Mouse (Mus musculus) kidney, postnatal 36 days (tissue): ENCODE results near the gene Aacs.

Source experiments
- DNase-seq, 2 experiments: peaks; one replicate each; pipeline ENCODE4 v3.0.0; 2021 to 2022; ENCODE audit warnings: mixed read lengths in 2 of 2

The Aacs gene

DNA sequence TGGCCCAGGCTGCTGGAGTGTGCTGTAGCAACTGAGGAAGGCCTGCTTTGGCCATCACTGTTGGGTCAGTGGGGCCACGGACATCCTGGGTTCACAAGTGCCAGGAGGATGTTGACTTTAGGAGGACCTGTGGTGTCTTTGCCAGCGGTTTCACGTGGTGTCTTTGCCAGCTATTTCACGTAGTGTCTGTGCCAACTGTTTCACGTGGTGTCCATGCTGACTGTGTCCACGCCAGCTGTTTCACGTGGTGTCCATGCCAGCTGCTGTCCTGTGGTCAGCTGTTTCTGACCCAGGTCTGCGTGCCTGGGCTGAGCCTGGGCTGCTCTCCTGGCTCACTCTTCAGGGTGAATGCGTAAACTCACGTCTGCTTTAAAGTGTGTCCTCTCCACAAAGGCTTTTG is 20.0 kb downstream of the Aacs start:
- DNase-seq, result peak; percentile 54 to 80

DNA sequence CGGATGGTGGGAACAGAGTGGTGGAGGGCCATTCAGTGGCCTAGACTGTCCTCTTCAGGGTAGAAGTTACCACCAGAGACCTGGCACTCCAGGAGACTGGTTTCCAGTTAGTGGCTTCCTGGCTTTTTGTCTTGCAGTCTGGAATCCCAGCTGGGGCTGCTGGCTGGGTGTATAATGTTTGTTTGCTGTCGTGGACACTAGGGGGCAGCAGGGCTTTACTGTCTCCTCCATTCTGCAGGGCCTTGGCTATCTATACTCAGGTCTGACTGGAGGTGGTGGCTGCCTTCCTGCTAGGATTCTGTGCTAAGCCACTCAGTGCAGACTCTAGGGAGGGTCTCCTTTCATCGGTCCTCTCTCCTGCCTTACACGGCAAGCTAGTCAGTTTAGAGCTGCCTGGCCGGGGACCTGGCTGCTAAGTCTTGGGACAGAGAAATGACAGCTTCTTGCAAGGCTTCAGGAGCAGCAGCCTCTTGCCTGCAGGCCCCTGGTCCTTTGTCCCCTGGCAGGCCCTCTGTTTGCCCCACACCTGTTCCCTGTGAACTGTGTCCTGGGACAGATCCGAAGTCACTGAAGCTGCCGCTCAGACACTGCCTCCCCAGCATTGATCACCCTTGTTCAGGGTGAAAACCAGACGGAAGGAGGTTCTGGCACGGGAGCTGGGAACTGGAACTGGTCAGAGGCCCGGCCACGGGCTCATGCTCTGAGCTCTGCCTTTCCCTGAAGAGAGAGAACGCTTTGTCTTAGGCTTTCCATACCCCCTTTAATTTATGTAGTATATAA is 22.4 kb downstream of the Aacs start:
- peak; percentile 57 to 79 for DNase-seq

DNA sequence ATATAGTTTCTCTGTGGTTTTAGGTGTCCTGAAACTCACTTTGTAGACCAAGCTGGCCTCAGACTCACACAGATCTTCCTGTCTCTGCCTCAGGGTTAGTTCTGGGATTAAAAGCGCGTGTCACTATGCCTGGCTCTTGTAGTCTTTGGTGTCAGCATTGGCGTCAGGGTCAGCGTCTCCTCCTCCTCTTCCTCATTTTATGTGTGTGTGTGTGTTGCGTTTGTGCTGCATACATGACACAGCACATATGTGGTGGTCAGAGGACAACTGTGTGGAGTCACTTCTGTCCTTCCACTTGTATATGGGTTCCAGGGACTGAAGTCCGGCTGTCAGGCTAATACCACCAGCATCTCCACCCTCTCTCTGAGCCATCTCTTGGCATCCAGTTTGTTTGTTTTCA is 25.9 kb downstream of the Aacs start:
- DNase-seq, result no peak

DNA sequence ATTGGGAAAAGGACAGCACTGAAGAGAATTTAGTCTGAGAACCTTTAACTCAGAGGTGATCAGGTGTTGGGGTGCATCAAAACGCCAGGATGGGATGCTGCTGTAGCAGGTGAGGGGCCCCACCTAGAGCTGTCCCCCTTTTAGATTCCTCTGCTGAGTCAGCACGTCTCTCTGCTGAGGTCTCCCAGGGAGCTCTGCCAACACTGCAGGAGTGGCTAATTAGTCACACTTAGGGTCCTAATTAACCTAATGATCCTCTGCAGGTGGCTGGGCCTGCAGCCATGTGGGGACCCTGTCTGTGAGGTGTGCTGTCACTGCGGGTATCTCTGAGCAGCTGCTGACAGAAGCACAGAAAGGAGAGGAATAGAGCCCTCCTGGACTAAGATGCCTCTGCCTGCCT is 26.6 kb downstream of the Aacs start:
- no peak for DNase-seq

DNA sequence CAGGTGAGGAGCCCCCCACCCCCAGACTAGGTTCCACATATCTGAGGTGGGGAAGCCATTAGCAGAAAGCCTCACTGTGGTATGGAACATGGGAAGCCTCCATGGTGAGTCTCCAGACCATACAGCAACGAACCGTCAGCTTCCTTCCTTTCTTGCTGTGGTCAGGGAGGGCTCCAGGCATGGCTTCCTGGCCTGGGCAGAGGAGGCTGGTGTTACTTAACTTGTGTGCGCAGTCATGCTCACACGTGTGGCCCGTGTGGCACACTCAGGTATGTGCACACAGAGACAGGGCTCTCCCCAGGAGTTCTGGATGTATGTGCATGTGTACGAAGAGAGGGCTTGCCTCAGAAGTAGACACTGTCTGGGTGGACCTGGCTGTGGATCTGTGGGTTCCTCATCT is 28.0 kb downstream of the Aacs start:
- no peak for DNase-seq

DNA sequence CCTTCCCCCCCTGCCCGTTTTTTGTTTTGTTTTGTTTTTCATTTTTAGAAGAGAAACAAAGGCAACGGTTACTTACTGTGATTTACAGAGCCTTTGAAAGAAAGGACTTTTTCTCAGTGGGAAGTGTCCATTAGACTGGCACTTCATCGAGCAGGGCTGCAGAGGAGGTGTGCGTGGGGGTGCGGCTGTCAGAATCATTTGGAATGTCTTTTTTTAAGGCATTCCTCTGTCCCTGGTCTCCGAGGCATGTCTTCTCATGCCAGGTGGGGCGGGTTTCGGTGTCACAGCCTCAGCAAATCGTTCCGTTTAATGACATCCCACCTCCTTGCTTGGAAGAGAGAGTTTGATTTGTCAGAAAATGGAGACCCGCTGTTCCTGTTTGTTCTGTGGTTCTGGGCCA is 29.1 kb downstream of the Aacs start:
- no peak for DNase-seq

DNA sequence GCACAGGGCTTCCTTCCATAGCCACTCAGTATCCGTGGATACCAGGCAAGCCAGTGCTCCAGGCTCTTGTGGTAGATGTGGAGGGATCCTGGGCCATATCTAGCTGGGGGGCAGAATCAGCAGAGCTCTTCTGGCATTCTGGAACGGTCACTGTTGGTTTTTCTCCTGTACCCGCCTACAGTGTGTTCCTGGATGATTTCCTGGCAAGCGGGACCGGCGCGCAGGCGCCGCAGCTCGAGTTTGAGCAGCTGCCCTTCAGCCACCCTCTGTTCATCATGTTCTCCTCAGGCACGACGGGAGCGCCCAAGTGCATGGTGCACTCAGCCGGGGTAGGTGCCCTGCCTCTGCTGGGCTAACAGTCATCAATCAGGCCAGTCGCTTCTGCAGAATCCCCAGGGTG is 30.4 kb downstream of the Aacs start:
- DNase-seq, result no peak

DNA sequence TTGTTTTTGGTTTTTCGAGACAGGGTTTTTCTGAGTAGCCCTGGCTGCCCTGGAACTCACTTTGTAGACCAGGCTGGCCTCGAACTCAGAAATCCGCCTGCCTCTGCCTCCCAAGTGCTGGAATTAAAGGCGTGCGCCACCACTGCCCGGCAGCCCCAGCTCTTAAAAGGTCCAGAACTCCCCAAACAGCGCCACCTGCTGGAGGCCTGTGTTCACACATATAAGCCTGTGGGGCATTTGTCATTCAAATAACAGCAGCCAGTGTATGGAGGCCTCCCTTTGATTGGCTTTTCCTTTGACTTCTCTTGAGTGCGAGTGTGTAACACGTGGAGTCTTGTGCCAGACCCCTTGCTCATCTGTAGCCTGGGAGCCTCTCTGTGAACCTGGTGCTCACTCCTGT is 32.0 kb downstream of the Aacs start:
- DNase-seq, result peak in 1 of 2 experiments; percentile 60

DNA sequence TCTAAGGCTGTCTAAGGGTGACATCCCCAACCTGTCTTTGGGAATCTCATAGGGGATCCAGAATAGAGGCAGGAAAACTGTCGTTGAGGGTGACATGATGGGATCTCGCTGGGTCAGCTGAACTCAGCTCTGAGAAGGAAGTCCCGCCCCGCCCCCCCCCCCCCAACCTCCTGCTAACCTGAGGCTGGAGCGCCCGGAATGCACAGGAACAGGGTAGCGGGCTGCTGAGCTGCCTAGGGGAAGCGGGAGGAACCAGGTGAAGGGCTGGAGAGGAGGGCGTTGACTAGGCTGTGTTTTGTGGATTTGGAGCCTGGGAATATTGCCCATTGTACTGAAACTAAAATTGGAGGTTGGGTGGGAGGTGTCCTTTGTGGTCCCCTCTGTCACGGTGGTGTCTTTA is 32.4 kb downstream of the Aacs start:
- DNase-seq, result no peak

DNA sequence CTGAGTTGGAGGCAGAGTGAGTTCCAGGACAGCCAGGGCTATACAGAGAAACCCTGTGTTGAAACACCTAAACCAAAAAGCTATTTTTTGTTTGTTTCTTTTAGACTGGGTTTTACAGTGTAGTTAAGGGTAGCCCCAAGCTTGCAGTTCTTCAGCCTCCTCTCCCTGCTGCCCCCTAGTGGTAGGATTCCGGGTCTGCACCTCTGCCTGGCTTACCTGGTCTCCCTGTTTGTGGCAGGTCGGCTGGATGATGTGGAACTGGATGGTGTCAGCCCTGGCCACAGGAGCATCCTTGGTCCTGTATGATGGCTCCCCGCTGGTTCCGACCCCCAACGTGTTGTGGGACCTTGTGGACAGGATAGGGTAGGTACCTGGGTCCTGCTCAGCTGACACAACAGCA is 33.9 kb downstream of the Aacs start:
- DNase-seq, result peak; percentile 49 to 72

DNA sequence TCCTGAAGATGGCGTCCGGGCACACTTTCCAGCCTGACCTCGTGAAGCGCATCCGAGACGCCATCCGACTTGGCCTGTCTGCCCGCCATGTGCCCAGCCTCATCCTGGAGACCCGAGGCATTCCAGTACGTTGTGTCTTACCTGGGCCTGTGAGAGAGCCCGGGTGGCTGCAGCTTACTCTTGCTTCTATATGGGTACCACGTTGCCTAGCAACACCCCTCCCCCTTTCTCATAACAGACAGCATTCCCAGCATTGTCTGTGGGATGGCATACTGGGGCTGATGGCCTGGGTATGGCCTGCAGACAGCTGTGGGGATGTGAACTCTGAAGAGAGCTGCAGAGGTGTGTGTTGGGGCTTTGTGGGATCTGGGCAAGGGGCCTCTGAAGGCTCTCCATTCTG is 39.4 kb downstream of the Aacs start:
- peak in 1 of 2 experiments; percentile 3 for DNase-seq

DNA sequence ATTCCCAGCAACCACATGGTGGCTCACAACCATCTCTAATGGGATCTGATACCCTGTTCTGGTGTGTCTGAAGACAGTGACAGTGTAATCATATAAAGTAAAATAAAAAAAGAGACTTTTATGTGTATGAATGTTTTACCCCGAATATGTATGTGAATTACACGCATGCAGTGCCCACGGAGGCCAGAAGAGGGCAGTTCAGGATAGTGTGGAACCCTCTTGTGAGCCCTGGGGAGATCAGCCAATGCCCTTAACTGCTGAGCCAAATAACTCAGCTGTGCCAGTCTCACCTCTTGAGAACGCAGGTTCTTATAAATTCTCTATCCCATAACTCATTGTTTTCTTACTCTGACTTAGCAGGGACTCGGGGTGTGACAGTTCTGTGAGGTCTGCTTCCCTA is 43.0 kb downstream of the Aacs start:
- DNase-seq, result peak; percentile 16 to 60

DNA sequence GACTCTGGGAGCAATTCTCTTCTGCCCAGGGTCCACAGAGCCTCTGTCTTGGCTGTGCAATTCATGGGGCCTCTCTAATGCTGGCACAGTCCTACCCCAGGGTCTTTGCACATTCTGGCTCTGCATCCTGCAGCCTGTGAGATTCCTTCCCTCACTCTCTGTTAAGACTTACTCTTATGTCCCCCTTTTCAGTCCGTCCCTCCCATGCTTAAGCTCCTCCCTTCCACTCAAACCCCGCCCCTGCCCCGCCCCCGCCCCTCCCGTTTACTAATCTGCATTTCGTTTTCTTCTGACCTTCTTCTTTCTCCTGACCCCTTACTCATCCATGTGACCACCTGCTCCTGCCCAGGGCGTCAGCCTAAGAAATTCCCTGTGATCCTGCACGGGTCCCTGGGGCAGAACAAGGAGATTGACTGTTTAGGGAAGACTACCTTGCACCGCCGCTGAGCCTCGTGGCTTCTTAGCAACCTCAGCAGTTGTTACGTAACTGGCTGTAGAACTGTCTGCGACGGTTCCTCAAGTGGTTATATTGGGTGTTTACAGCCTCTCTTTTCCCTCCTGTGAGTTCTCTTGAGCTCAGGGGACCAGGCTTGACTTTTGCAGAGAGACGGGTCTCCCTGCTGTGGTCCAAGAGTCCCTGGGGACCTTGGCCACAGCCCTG is 45.4 kb downstream of the Aacs start:
- DNase-seq, result peak; percentile 48 to 55

DNA sequence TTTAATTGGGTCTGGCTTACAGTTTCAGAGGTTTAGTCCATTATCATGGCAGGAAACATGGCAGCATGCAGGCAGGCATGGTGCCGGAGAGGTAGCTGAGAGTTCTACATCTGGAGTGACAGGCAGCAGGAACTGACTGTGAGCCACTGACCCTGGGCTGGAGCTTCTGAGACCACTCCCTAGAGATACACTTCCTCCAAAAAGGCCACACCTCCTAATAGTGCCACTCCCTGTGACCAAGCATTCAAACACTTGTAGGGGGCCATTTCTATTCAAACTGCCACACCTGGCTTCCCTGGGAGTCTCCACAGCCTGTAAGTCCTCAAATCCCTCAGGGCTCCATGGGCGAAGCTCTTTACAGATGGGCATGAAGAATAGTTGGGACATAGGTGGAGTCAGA is 47.7 kb downstream of the Aacs start:
- DNase-seq, result no peak

DNA sequence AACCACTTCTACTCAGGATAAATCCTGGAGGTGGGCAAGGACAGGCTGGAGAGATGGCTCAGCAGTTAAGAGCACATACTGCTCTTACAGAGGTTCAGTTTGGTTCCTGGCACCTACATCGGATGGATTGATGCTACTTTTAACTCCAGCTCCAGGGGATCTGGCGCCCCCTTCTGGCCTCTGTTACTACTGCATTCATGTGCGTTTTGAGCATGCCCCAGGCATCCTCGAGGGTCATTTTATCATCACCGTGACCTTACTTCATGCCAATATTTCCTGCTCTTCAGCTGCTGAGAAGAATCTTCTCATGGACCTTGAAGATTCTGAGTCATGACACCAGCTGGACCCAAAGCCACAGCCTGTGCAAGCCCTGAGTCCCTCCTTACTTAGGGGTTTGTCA is 49.9 kb downstream of the Aacs start:
- DNase-seq, result peak in 1 of 2 experiments; percentile 48

DNA sequence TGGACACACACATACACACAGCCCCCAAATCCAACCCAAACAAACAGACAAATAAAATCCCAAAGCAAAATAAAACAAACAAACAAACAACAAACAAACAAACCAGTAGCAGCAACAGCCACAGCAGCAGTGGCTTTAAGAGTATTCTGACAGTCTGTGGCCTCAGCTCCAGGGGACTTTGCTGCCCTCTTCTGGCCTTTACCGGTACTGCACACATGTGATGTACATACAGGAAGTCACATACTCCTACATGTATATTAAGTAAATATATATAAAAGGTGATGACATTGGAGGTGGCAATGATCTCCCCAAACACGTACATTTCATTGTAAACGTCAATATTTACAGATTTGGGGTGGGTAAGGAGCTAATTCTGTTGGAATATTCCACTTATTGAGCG is 50.9 kb downstream of the Aacs start:
- DNase-seq, result peak in 1 of 2 experiments; percentile 70

DNA sequence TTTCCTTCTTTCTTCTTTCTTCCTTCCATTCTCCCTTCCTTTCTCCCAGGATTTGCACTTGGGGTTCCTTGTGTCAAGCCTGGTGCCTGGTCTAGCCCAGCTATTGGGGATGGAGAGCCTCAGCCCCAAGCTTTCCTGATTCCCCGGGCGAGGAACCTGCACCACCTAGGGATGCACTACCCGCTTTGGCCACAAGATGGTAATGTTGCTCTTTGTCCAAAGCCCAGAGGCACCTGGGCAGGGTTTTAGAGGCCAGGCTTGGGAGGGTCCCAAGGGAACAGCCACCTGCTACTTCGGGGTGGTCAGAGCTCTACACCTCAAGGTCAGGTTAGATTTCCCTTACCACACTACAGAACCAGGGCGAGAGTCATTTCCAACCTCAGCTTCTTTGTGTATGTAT is 53.5 kb downstream of the Aacs start:
- DNase-seq, result peak; percentile 49 to 87

DNA sequence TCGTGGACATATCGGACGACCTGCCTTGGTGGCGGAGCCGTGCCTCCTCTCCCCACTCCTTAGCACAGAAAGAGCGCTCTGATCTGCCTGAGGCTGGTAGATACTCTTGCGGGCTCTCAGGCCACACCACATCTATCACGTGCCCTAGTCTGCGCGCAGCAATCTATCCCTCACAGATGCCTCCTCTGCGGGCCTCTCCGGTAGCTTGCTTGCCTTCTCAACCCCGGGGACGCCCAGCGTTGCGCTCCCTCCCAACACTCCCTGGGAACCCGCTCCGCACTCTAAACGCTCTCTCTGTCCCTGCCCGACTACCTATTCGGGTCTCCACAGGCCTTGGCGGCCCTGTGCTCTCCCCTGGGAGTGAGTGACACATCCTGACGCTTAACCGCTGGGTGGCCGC is 56.0 kb downstream of the Aacs start, which contains the start of gene Tmem132b:
Gene Tmem132b, plus strand, starts transcription at position 141 of the 400 bp plus-strand sequence.
- DNase-seq, result no peak

DNA sequence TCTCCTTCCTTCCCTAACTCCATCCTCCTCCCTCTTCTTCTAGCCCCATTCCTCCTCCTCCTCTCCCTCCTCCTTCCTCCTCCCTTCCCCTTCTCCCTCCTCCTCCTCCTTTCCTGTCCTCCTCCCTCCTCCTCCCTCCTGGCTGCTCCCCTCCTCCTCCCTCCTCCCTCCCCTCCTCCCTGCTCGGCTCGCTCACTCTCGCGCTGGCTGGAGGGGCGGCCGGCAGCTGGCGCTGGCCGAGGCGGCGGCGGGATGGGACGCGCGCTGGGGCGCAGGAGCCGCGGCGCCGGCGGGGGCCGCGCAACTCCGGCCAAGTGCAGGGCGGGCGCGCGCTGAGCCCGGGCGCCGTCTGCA is 56.6 kb downstream of the Aacs start:
- no peak for DNase-seq

DNA sequence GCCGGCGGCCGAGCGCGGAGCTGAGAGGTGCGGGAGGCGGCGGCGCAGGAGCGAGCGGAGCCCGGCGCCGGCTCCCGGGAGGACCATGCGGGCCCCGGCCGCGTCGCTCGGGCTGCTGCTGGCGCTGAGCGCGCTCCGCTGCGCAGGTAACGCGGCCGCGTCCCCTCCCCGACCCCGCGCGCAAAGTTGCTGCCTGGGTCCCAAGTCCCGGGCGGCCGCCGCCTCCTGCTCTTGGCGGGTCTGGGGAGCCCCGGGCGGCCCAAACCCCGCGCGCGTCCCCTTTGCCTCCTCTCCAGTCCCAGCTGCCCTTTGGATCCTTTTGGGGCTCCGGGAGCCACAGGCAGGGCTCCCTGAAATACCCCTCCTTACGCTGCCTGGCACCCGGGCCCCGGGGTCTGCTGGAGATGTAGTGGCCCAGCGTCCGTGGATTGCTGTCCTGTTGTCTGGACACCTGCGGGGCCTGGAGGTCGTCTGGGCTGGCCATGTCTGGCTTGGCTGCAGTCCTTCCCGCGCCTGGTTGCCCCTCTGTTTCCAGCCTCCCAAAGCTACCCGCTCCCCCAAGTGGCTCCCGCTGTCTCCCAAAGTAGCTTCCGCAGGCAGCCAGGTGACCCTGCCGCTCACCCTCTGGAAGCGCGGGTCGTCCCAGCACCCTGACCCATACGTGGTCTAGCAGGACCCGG is 57.1 kb downstream of the Aacs start:
- DNase-seq, result no peak

DNA sequence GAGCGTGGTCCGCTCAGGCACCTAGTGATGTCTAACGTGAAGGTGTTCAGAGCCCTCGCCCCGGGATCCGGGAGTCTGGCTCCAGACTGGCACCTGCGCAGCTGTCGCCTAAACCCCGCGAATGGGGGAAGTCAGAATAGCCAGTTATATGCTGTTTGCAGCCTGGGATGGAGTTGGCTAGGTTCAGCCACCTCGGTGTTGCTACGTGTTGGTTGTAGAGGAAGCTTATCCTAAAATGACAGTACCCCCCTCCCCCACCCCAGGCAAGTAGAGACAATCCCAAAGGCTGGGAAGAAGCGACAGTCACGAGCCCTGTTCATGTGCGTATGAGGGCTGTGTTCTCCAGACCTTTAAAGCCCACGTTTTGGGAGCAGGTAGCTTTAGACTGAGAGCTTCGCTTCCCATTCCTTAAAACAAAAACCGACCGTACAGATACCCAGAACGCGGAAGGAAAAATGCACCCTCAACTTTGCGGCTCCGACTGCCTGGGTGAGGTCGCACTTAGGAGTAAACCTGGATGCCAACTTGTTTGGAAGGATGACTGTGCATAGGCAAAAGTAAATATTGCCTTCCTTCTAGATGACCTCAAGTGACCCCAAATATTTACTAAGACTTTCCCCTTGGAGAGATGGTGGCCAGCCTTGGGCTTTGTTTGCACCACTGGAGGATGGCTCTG is 57.7 kb downstream of the Aacs start:
- no peak for DNase-seq

DNA sequence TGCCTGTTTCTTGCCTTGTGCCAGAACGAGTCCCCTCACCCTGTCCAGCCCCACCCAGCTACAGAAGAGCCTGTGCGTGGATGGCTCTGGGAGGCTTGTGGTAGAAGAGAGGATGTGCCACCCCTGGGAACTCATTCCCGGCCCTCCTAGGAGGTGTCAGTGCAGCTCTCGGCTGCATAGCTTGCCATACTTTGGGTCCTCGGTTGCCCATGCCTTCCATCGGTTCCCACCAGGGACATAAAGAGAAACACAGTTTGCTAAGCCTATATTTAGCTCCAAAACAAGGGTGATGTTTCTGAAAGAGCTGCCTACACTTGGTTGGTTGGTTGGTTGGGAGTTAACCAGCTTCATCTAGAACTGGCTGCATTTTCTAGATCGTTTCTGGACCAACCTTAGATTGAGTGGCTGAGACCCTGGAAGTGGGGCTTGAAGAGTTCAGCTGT is 58.6 kb downstream of the Aacs start:
- DNase-seq, result no peak

DNA sequence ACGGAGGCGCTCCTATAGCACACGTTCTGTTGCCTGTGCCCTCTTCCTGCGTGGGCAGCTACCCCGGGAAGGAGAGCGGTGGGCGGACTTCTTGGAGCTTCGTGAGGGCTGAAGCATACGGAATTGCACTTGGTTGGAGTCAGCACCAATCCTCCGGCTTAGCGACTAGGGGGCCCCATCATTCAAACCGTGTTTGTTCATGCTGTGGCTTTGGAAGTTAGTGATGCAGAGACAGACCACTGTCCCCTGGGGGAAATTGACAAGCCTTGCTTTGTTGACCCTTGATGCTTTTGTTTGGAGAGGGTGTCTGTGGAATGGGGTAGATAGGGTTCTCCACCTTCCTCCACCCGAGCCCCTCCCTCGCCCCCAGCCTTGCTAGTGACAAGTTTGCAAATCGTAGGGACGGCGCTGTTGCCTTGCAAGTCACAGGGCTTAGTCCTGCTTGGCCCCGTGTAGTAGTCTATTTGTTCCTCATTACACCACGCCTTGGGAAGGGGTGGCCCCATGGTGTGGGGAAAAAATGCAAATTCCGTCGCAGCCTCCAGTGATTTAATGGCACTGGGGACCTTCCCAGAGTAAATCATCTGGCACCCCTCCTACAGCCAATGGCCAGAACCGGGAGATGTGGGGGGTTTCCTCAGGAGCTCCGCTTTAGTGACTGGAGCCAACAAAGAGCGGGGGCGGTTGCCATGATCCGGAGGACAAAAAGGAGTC is 59.2 kb downstream of the Aacs start:
- no peak for DNase-seq
